Mouse (Mus musculus) stomach, postnatal 0 days (tissue): Measurements from ENCODE around the gene Fbxo46. TPM values are rescaled to one million over a fixed set of nuclear protein-coding genes. Genes with fewer than 3 reads are reported as not detected.

Experiments
- ATAC-seq: fragments of 200-750 bp; cut with Nextera tagmentation; 2 replicates; pipeline ENCODE4 v1.8.0; 2017; ENCODE audit not compliant: low FRiP score, low TSS enrichment
- DNase-seq: peaks from one replicate; pipeline ENCODE4 v3.0.0-alpha.2; 2016; ENCODE audit warnings: low spot score
- H3K27ac ChIP-seq: fragments of 300-500 bp; sonication (generic); replicated peaks from 2 replicates; pipeline ENCODE4 v1.5.1; 2014; ENCODE audit warnings: mild to moderate bottlenecking, control low read depth
- H3K27me3 ChIP-seq: fragments of 300-500 bp; sonication (generic); 2 replicates; pipeline ENCODE4 v1.6.1; 2014; ENCODE audit warnings: low read length; ENCODE audit not compliant: control insufficient read depth, insufficient read depth
- H3K36me3 ChIP-seq: fragments of 300-500 bp; sonication (generic); 2 replicates; pipeline ENCODE4 v1.6.1; 2014; ENCODE audit warnings: low read length, mixed read lengths; ENCODE audit not compliant: control insufficient read depth, insufficient read depth
- H3K4me1 ChIP-seq: fragments of 300-500 bp; sonication (generic); replicated peaks from 2 replicates; pipeline ENCODE4 v1.6.1; 2014; ENCODE audit warnings: antibody characterized with exemption; ENCODE audit not compliant: control insufficient read depth, insufficient read depth
- H3K4me2 ChIP-seq: fragments of 300-500 bp; sonication (generic); replicated peaks from 2 replicates; pipeline ENCODE4 v1.6.1; 2014; ENCODE audit warnings: low read depth, mild to moderate bottlenecking, control low read depth, moderate library complexity
- H3K4me3 ChIP-seq: fragments of 300-500 bp; sonication (generic); 2 replicates; pipeline ENCODE4 v1.5.1; 2014; ENCODE audit warnings: low read depth, low read length, control low read depth
- H3K9ac ChIP-seq: fragments of 300-500 bp; sonication (generic); 2 replicates; pipeline ENCODE4 v1.6.1; 2014; ENCODE audit warnings: mild to moderate bottlenecking, low read length, control low read depth, mixed read lengths
- H3K9me3 ChIP-seq: fragments of 300-500 bp; sonication (generic); 2 replicates; pipeline ENCODE4 v1.6.1; 2016; ENCODE audit warnings: low read length; ENCODE audit not compliant: control insufficient read depth
- CTCF ChIP-seq: IDR thresholded peaks from 2 replicates; pipeline ENCODE4 v1.5.1; 2016; ENCODE audit warnings: antibody characterized with exemption, low read depth, mild to moderate bottlenecking, moderate library complexity
- EP300 ChIP-seq: optimal IDR thresholded peaks from 2 replicates; pipeline ENCODE3; 2016; ENCODE audit warnings: antibody characterized with exemption
- WGBS: fragments of 180-500 bp; shearing (Covaris S2); extraction: QIAGEN DNeasy Blood & Tissue Kit; methylation state at CpG from one replicate; pipeline ENCODE4 v1.1.7; 2014; 5-methylcytosine and 5-hydroxymethylcytosine counted together
- polyA plus RNA-seq: library from polyadenylated mRNA; unstranded; fragments of >200 nt; fragmentation: Nextera tagmentation; extraction: Ambion mirVana; gene quantifications from 2 replicates; pipeline ENCODE4 v1.2.1, GENCODE M21; 2015

Fbxo46 gene
- polyA plus RNA-seq, 1 experiment from 2014 or later: 6.7 TPM

GRCm38 (mm10) chr7:19097217-19097616 lies 22.4 kb upstream of the Fbxo46 start:
- TF ChIP-seq CTCF: 0 out of 2 replicates have a peak, but pooled peaks have one; percentile 7
- no peak for TF ChIP-seq EP300
- no peak overlapping the region for H3K4me3 ChIP-seq
- no peak for DNase-seq
- H3K36me3 ChIP-seq: peaks cover 5% of the 10 kb centered on the region; the same call in 1 of the 2 replicates
- no peaks in the 10 kb centered on the region for H3K9me3 ChIP-seq
- WGBS: 26% methylated on average over 2 of the region's 2 CpGs
- no peak for ATAC-seq
- H3K4me2 ChIP-seq: no peak overlapping the region
- peaks cover 7% of the 10 kb centered on the region; the same call in 1 of the 2 replicates for H3K4me1 ChIP-seq
- H3K9ac ChIP-seq: 0 out of 2 replicates have a peak overlapping the region, but pooled peaks have one; percentile 8
- H3K27ac ChIP-seq: no peak overlapping the region
- no peaks in the 10 kb centered on the region for H3K27me3 ChIP-seq

DNA sequence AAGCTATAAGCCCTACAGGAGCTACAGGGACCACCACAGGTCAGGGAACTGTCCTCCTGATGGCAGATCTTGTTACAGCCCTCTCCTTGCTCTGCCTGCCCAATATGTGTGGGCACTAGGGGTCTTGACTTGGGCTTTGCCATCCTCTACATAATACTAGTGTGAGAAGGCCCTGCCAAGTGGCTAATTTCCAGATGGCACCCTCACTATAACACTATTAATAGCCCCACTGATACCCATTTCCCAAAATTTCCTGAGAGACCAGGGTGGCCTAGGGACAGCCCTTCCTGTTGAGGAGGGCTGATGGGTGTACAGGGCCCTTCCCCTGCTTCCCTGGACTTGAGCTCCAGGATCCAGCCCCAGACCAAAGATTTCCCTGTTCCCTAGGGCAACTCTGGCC lies 21.8 kb upstream of the Fbxo46 start:
- DNase-seq: no peak
- no peak for ATAC-seq
- H3K27ac ChIP-seq: no peak overlapping the region
- H3K4me1 ChIP-seq: peaks cover 7% of the 10 kb centered on the region; the same call in 1 of the 2 replicates
- TF ChIP-seq CTCF (no peak), EP300 (no peak)
- no peak overlapping the region for H3K9ac ChIP-seq
- peaks cover 5% of the 10 kb centered on the region; the same call in 1 of the 2 replicates for H3K36me3 ChIP-seq
- no peaks in the 10 kb centered on the region for H3K27me3 ChIP-seq
- H3K4me3 ChIP-seq: no peak overlapping the region
- no peak overlapping the region for H3K4me2 ChIP-seq
- H3K9me3 ChIP-seq: no peaks in the 10 kb centered on the region

DNA sequence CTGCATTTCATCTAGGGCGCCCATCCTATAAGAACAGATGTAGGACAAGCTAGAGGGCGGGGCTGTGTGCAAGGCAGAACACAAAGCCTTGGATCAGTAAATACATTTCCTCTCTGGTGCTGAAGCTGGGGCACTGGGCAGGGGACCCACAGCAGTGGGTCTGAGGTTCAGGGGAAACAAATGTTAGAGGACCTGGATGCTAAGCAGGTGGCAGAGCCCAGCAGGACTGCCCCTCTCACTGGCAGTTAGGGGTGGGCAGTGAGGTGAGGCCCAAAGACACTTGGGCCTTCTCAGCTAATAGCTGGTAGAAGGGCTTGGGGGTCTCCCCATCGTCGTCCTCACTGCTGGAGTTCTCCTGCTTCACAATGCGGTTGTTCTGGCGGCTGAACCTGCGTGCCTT lies 20.8 kb upstream of the Fbxo46 start:
- Histone ChIP-seq H3K27me3 (no peaks in the 10 kb centered on the region), H3K4me2 (no peak overlapping the region), H3K9ac (no peak overlapping the region), H3K27ac (no peak overlapping the region), H3K9me3 (no peaks in the 10 kb centered on the region), H3K4me1 (peaks cover 7% of the 10 kb centered on the region; the same call in 1 of the 2 replicates), H3K4me3 (no peak overlapping the region), H3K36me3 (peaks cover 5% of the 10 kb centered on the region; the same call in 1 of the 2 replicates)
- no peak for ATAC-seq
- DNase-seq: no peak
- 80% methylated on average over 7 of the region's 7 CpGs for WGBS
- TF ChIP-seq CTCF: no peak
- no peak for TF ChIP-seq EP300

DNA sequence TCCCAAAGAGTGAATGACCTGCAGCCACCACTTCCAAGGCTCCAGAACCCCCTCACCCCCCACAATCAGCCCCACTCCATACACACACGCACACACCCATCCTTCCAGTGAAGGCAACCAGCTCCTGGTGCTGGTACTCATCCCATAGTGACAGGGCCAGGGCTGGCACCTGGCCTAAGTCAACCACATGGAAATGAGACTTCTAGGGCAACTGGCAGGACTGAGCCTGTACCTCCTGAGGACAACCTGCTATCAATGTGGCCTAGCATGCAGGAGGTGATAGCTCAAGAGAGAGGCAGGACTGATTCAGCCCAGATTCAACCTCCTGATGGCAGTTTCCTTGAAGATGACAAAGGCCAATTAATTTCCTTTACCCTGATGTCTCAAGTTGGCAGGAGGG lies 19.4 kb upstream of the Fbxo46 start:
- ATAC-seq (no peak), DNase-seq (no peak)
- Histone ChIP-seq H3K4me2 (no peak overlapping the region), H3K27ac (no peak overlapping the region), H3K27me3 (no peaks in the 10 kb centered on the region), H3K9me3 (no peaks in the 10 kb centered on the region), H3K9ac (no peak overlapping the region), H3K36me3 (peaks cover 5% of the 10 kb centered on the region; the same call in 1 of the 2 replicates), H3K4me3 (no peak overlapping the region), H3K4me1 (peaks cover 7% of the 10 kb centered on the region; the same call in 1 of the 2 replicates)
- whole genome bisulfite sequencing: 75% methylated on average over 1 of the region's 1 CpGs
- TF ChIP-seq CTCF (no peak), EP300 (no peak)

- no peak for TF ChIP-seq EP300
- no peak for TF ChIP-seq CTCF
- ATAC-seq: no peak
- H3K27me3 ChIP-seq: no peaks in the 10 kb centered on the region
These were observed 15.9 kb upstream of the Fbxo46 start for GRCm38 (mm10) chr7:19103741-19104140.

GRCm38 (mm10) chr7:19104486-19104885 lies 15.2 kb upstream of the Fbxo46 start:
- Histone ChIP-seq H3K4me1 (no peaks in the 10 kb centered on the region), H3K27me3 (no peaks in the 10 kb centered on the region), H3K9me3 (no peaks in the 10 kb centered on the region), H3K9ac (no peak overlapping the region), H3K36me3 (no peaks in the 10 kb centered on the region), H3K4me3 (no peak overlapping the region), H3K27ac (no peak overlapping the region), H3K4me2 (no peak overlapping the region)
- TF ChIP-seq EP300 (no peak), CTCF (no peak)
- whole genome bisulfite sequencing: 77% methylated on average over 2 of the region's 2 CpGs
- DNase-seq (no peak), ATAC-seq (no peak)

More at GRCm38 (mm10) chr7:19103741-19104140, 15.9 kb upstream of the Fbxo46 start:
- Histone ChIP-seq H3K9me3 (no peaks in the 10 kb centered on the region), H3K36me3 (no peaks in the 10 kb centered on the region), H3K4me1 (no peaks in the 10 kb centered on the region), H3K9ac (no peak overlapping the region), H3K4me2 (no peak overlapping the region), H3K4me3 (no peak overlapping the region), H3K27ac (no peak overlapping the region)
- no peak for DNase-seq
